Mouse (Mus musculus) heart, embryonic 15.5 days (tissue): ENCODE measurements around the gene Bnc2. TPM values are rescaled to one million over a fixed set of nuclear protein-coding genes. Genes with fewer than 3 reads are reported as not detected.

ENCODE experiments used
- ATAC-seq: fragments of 200-750 bp; cut with Nextera tagmentation; replicated peaks from 2 replicates; pipeline ENCODE4 v1.8.0; 2017; ENCODE audit warnings: low read depth, moderate TSS enrichment; ENCODE audit not compliant: insufficient number of reproducible peaks, insufficient read depth, low FRiP score
- H3K27ac ChIP-seq: fragments of 300-500 bp; sonication (generic); 2 replicates; pipeline ENCODE4 v1.5.1; 2015; ENCODE audit warnings: mild to moderate bottlenecking, inconsistent platforms
- H3K27me3 ChIP-seq: fragments of 300-500 bp; sonication (generic); 2 replicates; pipeline ENCODE4 v1.6.1; 2015; ENCODE audit warnings: inconsistent platforms
- H3K36me3 ChIP-seq: fragments of 300-500 bp; sonication (generic); 2 replicates; pipeline ENCODE4 v1.6.1; 2015; ENCODE audit warnings: mild to moderate bottlenecking, inconsistent platforms
- H3K4me1 ChIP-seq: fragments of 300-500 bp; sonication (generic); replicated peaks from 2 replicates; pipeline ENCODE4 v1.6.1; 2015; ENCODE audit warnings: inconsistent platforms
- H3K4me2 ChIP-seq: fragments of 300-500 bp; sonication (generic); 2 replicates; pipeline ENCODE4 v1.6.1; 2015; ENCODE audit warnings: inconsistent platforms, mild to moderate bottlenecking, moderate library complexity
- H3K4me3 ChIP-seq: fragments of 300-500 bp; sonication (generic); 2 replicates; pipeline ENCODE4 v1.5.1; 2015; ENCODE audit warnings: mild to moderate bottlenecking, inconsistent platforms
- H3K9ac ChIP-seq: fragments of 300-500 bp; sonication (generic); 2 replicates; pipeline ENCODE4 v1.6.1; 2015; ENCODE audit warnings: mild to moderate bottlenecking, inconsistent platforms
- H3K9me3 ChIP-seq: fragments of 300-500 bp; sonication (generic); replicated peaks from 2 replicates; pipeline ENCODE4 v1.6.1; 2016; ENCODE audit warnings: inconsistent platforms
- WGBS: fragments of 180-500 bp; shearing (Covaris S2); methylation state at CpG from one replicate; pipeline ENCODE4 v1.1.7; 2015; ENCODE audit warnings: mixed read lengths; 5-methylcytosine and 5-hydroxymethylcytosine counted together
- polyA plus RNA-seq: library from polyadenylated mRNA; unstranded; fragments of >200 nt; fragmentation: Nextera tagmentation; extraction: Ambion mirVana; gene quantifications from 2 replicates; pipeline ENCODE4 v1.2.1, GENCODE M21; 2015

The Bnc2 gene
- polyA plus RNA-seq, 1 experiment from 2014 or later: 1.1 TPM

- ATAC-seq: no peak
- 79% methylated on average over 16 of the region's 16 CpGs for WGBS
Measured at GRCm38 (mm10) chr4:84456198-84456852, 218.8 kb downstream of the Bnc2 start.

DNA sequence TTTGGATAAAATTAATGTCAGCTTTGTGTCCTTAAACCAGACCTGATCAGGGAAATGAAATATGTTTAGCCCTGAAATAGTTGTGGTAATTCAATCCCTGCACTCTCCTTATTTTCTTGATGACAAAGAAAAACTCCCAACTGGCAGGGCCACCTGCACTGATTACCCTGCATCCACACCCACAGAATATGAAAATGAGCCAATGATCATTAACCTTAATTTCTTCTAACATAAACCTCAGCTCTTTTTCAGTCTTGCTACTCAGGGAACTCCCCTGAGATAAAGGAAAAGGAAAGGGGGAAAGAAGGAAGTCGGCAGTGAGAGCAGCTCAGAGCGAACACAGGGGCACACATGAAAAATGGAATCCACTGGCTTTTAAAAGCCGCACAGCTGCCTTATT is 220.6 kb downstream of the Bnc2 start:
- no peaks in the 10 kb centered on the region for H3K9me3 ChIP-seq
- no peaks in the 10 kb centered on the region for H3K4me1 ChIP-seq
- no peaks in the 10 kb centered on the region for H3K36me3 ChIP-seq
- H3K4me3 ChIP-seq: no peak overlapping the region
- H3K27me3 ChIP-seq: no peaks in the 10 kb centered on the region
- H3K4me2 ChIP-seq: no peak overlapping the region
- ATAC-seq: no peak
- no peak overlapping the region for H3K9ac ChIP-seq
- no peak overlapping the region for H3K27ac ChIP-seq
- WGBS: 60% methylated on average over 3 of the region's 3 CpGs

More at GRCm38 (mm10) chr4:84456198-84456852, 218.8 kb downstream of the Bnc2 start:
- H3K9me3 ChIP-seq: no peaks in the 10 kb centered on the region
- no peaks in the 10 kb centered on the region for H3K4me1 ChIP-seq
- no peaks in the 10 kb centered on the region for H3K27me3 ChIP-seq
- no peak overlapping the region for H3K9ac ChIP-seq
- no peak overlapping the region for H3K27ac ChIP-seq
- no peak overlapping the region for H3K4me3 ChIP-seq
- H3K36me3 ChIP-seq: no peaks in the 10 kb centered on the region
- H3K4me2 ChIP-seq: no peak overlapping the region

DNA sequence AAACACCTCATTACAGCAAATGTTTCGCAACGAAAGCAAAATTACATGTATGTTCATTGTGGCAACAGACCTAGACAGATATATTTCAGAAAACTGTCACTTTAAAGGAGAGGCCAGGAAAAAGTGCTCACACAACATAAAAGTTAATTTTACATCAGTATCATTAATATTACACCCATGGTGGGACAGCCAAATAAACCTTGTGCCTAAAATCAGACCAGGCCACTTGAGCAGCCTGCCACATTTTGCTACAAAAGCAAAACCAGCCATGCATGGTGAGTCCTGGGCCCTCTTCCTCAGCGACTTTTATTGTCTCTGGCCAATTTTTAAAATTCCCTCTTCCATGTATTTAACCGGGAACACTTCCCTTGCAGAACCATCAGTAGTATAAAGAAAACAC is 221.5 kb downstream of the Bnc2 start:
- ATAC-seq: no peak
- Histone ChIP-seq H3K36me3 (no peaks in the 10 kb centered on the region), H3K27ac (no peak overlapping the region), H3K4me1 (no peaks in the 10 kb centered on the region), H3K9me3 (no peaks in the 10 kb centered on the region), H3K4me2 (no peak overlapping the region), H3K4me3 (no peak overlapping the region), H3K27me3 (no peaks in the 10 kb centered on the region), H3K9ac (no peak overlapping the region)
- WGBS: 78% methylated on average over 4 of the region's 4 CpGs

GRCm38 (mm10) chr4:84452642-84453041 is 222.4 kb downstream of the Bnc2 start:
- H3K9me3 ChIP-seq: no peaks in the 10 kb centered on the region
- H3K9ac ChIP-seq: no peak overlapping the region
- no peaks in the 10 kb centered on the region for H3K36me3 ChIP-seq
- no peaks in the 10 kb centered on the region for H3K4me1 ChIP-seq
- no peak overlapping the region for H3K4me2 ChIP-seq
- no peak overlapping the region for H3K4me3 ChIP-seq
- no peak overlapping the region for H3K27ac ChIP-seq
- 85% methylated on average over 3 of the region's 3 CpGs for WGBS
- no peak for ATAC-seq
- no peaks in the 10 kb centered on the region for H3K27me3 ChIP-seq

DNA sequence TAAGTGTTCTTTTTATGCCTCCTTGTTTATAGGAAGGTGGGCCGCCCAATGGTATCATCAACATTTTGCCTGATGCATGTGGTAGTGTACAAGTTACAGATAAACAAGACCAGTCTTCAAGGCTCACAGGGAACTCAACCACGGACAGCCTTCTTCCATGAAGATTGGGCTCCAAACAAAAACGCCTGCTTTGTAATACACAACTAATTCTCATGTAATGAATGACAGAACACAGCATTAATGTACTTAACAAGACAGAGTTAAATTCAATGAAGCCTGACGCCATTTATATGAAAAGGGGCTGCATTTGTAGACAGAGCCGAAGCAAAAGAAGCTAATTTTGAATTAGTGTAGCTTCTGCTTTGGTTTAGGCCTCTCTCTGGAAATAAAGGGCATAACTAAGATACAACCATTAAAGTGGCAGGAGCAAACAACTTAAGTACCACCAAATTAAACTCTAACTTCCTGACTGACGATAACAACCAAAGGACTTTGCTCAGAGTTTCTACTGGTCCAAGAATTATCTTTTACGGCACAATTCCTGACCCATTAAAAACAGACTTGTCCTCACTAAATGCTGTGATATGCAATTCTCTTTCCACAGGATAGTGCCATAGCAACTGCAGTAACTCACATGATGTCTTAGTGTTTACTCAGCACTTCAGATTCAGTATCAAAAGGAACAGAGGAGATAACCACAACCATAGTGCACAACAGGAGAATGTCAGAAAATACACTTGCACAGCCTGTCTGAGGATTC is 225.6 kb downstream of the Bnc2 start:
- H3K27me3 ChIP-seq: no peaks in the 10 kb centered on the region
- H3K9ac ChIP-seq: no peak overlapping the region
- ATAC-seq: no peak
- no peak overlapping the region for H3K4me2 ChIP-seq
- H3K4me3 ChIP-seq: no peak overlapping the region
- 72% methylated on average over 7 of the region's 7 CpGs for WGBS
- H3K27ac ChIP-seq: no peak overlapping the region
- no peaks in the 10 kb centered on the region for H3K36me3 ChIP-seq
- no peaks in the 10 kb centered on the region for H3K9me3 ChIP-seq
- H3K4me1 ChIP-seq: no peaks in the 10 kb centered on the region

DNA sequence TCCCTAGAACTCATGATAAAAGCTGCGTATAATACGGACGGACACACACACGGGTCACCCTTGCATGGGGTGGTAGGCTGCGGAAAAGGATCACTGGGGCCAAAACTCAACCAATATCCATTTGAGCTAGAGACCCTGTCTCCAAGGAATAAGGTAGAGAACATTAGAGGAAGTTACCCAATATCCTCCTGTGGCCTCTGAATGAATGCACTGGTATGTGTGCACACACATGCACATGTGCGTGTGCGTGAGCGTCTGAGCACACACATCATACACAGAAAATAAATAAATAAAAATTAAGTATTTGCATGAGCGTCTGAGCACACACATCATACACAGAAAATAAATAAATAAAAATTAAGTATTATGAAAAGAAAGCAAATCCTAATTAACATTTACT is 241.8 kb downstream of the Bnc2 start:
- Histone ChIP-seq H3K27ac (no peak overlapping the region), H3K36me3 (no peaks in the 10 kb centered on the region), H3K9me3 (no peaks in the 10 kb centered on the region), H3K27me3 (no peaks in the 10 kb centered on the region), H3K9ac (no peak overlapping the region), H3K4me3 (no peak overlapping the region), H3K4me1 (no peaks in the 10 kb centered on the region), H3K4me2 (no peak overlapping the region)
- WGBS: 90% methylated on average over 9 of the region's 9 CpGs
- no peak for ATAC-seq

- H3K27ac ChIP-seq: no peak overlapping the region
- no peak overlapping the region for H3K4me3 ChIP-seq
- H3K4me1 ChIP-seq: no peaks in the 10 kb centered on the region
- ATAC-seq: no peak
- no peak overlapping the region for H3K4me2 ChIP-seq
- H3K27me3 ChIP-seq: no peaks in the 10 kb centered on the region
- H3K9me3 ChIP-seq: no peaks in the 10 kb centered on the region
- no peaks in the 10 kb centered on the region for H3K36me3 ChIP-seq
- WGBS: 50% methylated on average over 6 of the region's 6 CpGs
- H3K9ac ChIP-seq: no peak overlapping the region
Measured at GRCm38 (mm10) chr4:84431677-84432515, 243.2 kb downstream of the Bnc2 start.

DNA sequence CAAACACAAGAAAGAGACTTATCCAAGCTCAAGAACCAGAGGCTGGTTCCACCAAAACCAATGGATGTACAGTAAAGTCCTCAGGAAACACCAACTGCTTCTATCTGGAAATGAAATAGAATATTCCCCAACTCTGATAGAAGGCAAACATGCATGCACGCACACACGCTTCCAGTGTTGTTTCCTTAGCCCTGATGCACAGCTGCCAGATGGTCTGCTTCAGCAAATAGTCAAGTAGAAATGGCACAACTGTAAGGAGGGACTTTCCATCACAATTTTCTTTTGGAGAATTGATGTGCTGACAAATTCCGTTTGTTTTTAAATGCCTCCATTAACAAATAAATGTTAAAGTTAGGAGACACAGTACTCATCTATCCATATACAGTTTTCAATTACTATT is 247.1 kb downstream of the Bnc2 start:
- no peak overlapping the region for H3K9ac ChIP-seq
- no peak for ATAC-seq
- no peak overlapping the region for H3K27ac ChIP-seq
- no peak overlapping the region for H3K4me3 ChIP-seq
- H3K27me3 ChIP-seq: no peaks in the 10 kb centered on the region
- no peak overlapping the region for H3K4me2 ChIP-seq
- no peaks in the 10 kb centered on the region for H3K36me3 ChIP-seq
- no peaks in the 10 kb centered on the region for H3K9me3 ChIP-seq
- no peaks in the 10 kb centered on the region for H3K4me1 ChIP-seq
- 82% methylated on average over 3 of the region's 3 CpGs for WGBS

DNA sequence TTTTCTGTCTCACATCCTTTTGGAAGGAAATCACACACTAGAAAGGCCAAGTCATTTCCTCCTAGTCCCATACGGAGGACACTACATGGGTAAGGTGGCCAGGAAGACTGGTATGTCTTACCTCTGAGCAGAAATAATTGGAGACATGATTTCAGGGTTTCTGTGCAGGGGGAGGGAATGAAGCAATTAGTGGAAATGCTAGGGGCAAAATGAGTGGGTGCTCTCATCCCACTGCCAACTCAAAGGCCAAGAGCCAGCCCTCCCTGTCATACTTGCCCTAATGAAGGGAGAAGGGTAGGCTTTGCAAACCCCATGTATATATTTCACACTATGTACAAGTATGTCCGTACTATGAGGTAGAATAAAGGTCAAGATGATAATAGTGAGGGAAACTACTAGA is 263.6 kb downstream of the Bnc2 start:
- Histone ChIP-seq H3K36me3 (no peaks in the 10 kb centered on the region), H3K4me2 (no peak overlapping the region), H3K4me3 (no peak overlapping the region), H3K27me3 (no peaks in the 10 kb centered on the region), H3K4me1 (peaks cover 7% of the 10 kb centered on the region; the same call in 1 of the 2 replicates), H3K9me3 (no peaks in the 10 kb centered on the region), H3K9ac (no peak overlapping the region), H3K27ac (no peak overlapping the region)
- 81% methylated on average over 2 of the region's 2 CpGs for WGBS
- no peak for ATAC-seq

GRCm38 (mm10) chr4:84407328-84408028 is 267.6 kb downstream of the Bnc2 start:
- H3K4me1 ChIP-seq: peaks cover 9% of the 10 kb centered on the region; the same call in 1 of the 2 replicates
- H3K36me3 ChIP-seq: no peaks in the 10 kb centered on the region
- no peak for ATAC-seq
- WGBS: 44% methylated on average over 6 of the region's 6 CpGs
- no peak overlapping the region for H3K27ac ChIP-seq
- no peak overlapping the region for H3K9ac ChIP-seq
- H3K9me3 ChIP-seq: no peaks in the 10 kb centered on the region
- H3K4me3 ChIP-seq: no peak overlapping the region
- no peak overlapping the region for H3K4me2 ChIP-seq
- no peaks in the 10 kb centered on the region for H3K27me3 ChIP-seq
